ENCODE assay signal across 8 mouse cellular contexts in the genomic region with DNA sequence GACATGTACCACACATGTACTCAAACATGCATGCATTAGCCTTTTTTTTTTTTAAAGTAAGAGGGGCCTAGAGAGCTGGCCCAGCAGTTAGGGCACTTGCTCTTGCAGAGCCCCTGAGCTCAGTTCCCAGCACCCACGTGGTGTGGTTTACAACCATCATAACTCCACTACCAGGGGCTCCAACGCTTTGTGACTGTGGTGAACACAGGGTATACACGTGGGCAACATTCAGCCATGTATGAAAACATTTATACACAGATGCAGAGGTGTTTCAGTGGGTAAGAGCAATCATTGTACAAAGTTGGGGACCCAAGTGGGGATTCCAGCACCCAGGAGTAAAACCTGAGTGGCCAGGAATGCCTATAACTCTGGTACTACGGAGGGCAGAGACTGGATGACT. TPM values are rescaled to one million over a fixed set of nuclear protein-coding genes. Genes with fewer than 3 reads are reported as not detected.
DNase-seq lines count a peak whose midpoint lies in the region; ATAC-seq and TF ChIP-seq lines count a peak whose summit lies in the region.

No protein-coding gene starts in this region.

- no peaks in the 10 kb centered on the region for H3K9me3 ChIP-seq in lung, embryonic 14.5 days (ENCODE audit: low read depth, low read length)
- H3K9me3 ChIP-seq in limb, embryonic 10.5 days (replicated peaks): no peaks in the 10 kb centered on the region

- H3K4me1 ChIP-seq in lung, embryonic 14.5 days (ENCODE audit: insufficient read depth): peaks cover 12% of the 10 kb centered on the region
- peaks cover 2% of the 10 kb centered on the region; the same call in 1 of the 2 replicates for H3K4me1 ChIP-seq in lung, adult 2 months (ENCODE audit: control insufficient read depth, insufficient read depth, low read length)
- H3K4me1 ChIP-seq in limb, embryonic 10.5 days: peaks cover 31% of the 10 kb centered on the region
- peaks cover 19% of the 10 kb centered on the region for H3K4me1 ChIP-seq in small intestine, adult 2 months (ENCODE audit: control insufficient read depth, insufficient read depth, insufficient read length, low read length)

- WGBS in lung, embryonic 14.5 days: 87% methylated on average over 4 of the region's 4 CpGs
- WGBS in lung, adult 2 months: 92% methylated on average over 4 of the region's 4 CpGs
- 90% methylated on average over 4 of the region's 4 CpGs for WGBS in limb, embryonic 10.5 days
- 89% methylated on average over 4 of the region's 4 CpGs for WGBS in small intestine, adult 2 months

- H3K4me2 ChIP-seq in lung, embryonic 14.5 days: peak overlapping the region; percentile 61

- DNase-seq in cerebellum, adult 9-11 months: peak; percentile 46
- DNase-seq in cerebellum, postnatal 25 days: no peak
- DNase-seq in lung, embryonic 14.5 days: no peak
- no peak for DNase-seq in lung, adult 2 months
- DNase-seq in limb, embryonic 10.5 days (ENCODE audit: low spot score): no peak
- DNase-seq in kidney, adult 11 months: no peak

- H3K36me3 ChIP-seq in lung, embryonic 14.5 days (ENCODE audit: insufficient read depth): no peaks in the 10 kb centered on the region
- no peaks in the 10 kb centered on the region for H3K36me3 ChIP-seq in limb, embryonic 10.5 days
- H3K36me3 ChIP-seq in small intestine, adult 2 months (ENCODE audit: control insufficient read depth, insufficient read depth, low read length): no peaks in the 10 kb centered on the region

- no peak for TF ChIP-seq POLR2A in lung, adult 2 months (IDR thresholded peaks at IDR 0.05; ENCODE audit: borderline replicate concordance, extremely low read depth, low read depth, low read length)
- no peak for TF ChIP-seq POLR2A in small intestine, adult 2 months (IDR thresholded peaks at IDR 0.05; ENCODE audit: low read depth, low read length)

- H3K4me3 ChIP-seq in lung, embryonic 14.5 days (ENCODE audit: low read depth, low read length): peak overlapping the region; percentile 32; the same call in 1 of the 2 replicates
- no peak overlapping the region for H3K4me3 ChIP-seq in lung, adult 2 months (replicated peaks; ENCODE audit: extremely low read depth, low read depth, low read length)
- H3K4me3 ChIP-seq in limb, embryonic 10.5 days: peak overlapping the region; percentile 47; the same call in 1 of the 2 replicates
- no peak overlapping the region; the same call in 1 of the 2 replicates for H3K4me3 ChIP-seq in small intestine, adult 2 months (ENCODE audit: low read depth, low read length)

- no peak overlapping the region for H3K9ac ChIP-seq in lung, embryonic 14.5 days

- no peaks in the 10 kb centered on the region for H3K27me3 ChIP-seq in lung, embryonic 14.5 days (ENCODE audit: insufficient read depth, low read length)
- no peaks in the 10 kb centered on the region for H3K27me3 ChIP-seq in limb, embryonic 10.5 days (ENCODE audit: low read depth, poor library complexity, severe bottlenecking)
- no peaks in the 10 kb centered on the region for H3K27me3 ChIP-seq in small intestine, adult 2 months (ENCODE audit: control insufficient read depth, insufficient read depth, low read length)

- no peak for ATAC-seq in lung, embryonic 14.5 days (ENCODE audit: insufficient read depth)
- no peak for ATAC-seq in activated CD4-positive, CD25-positive, alpha-beta regulatory T cell, adult 4 months

- H3K27ac ChIP-seq in lung, embryonic 14.5 days (ENCODE audit: low read depth): peak overlapping the region; percentile 89
- H3K27ac ChIP-seq in limb, embryonic 10.5 days: peak overlapping the region; percentile 94
- H3K27ac ChIP-seq in small intestine, adult 2 months (ENCODE audit: insufficient read depth, low read depth, low read length): peak overlapping the region; percentile 95

- TF ChIP-seq CTCF in lung, embryonic 14.5 days (IDR thresholded peaks at IDR 0.05; ENCODE audit: low read depth): no peak
- TF ChIP-seq CTCF in lung, adult 2 months (IDR thresholded peaks at IDR 0.05; ENCODE audit: insufficient read depth, low read length): no peak
- no peak for TF ChIP-seq CTCF in small intestine, adult 2 months (IDR thresholded peaks at IDR 0.05; ENCODE audit: extremely low read depth, insufficient read length, insufficient replicate concordance, low read depth, low read length)

RNA-seq across cellular contexts. Expression of a gene that starts 16.0 kb away (rescaled TPM):
- polyA plus RNA-seq in lung, embryonic 14.5 days (2014; fragmentation: Nextera tagmentation; extraction: Ambion mirVana): 3.2 and 3.8 TPM in 2 replicates
- 3.6 and 3.9 TPM in 2 replicates for polyA plus RNA-seq in lung, adult 2 months (2012; rRNA removed)
- 3.3 and 4.1 TPM in 2 replicates for polyA plus RNA-seq in limb, embryonic 10.5 days (2016; fragmentation: Nextera tagmentation; extraction: Ambion mirVana)
- polyA plus RNA-seq in small intestine, adult 2 months (2012; rRNA removed): 3.6 and 3.9 TPM in 2 replicates
- 1 to 10 TPM; 1.7 to 2.4 TPM for polyA plus RNA-seq in activated CD4-positive, CD25-positive, alpha-beta regulatory T cell, adult 4 months (2017; shearing (Covaris generic))

RNA-seq across cellular contexts. Expression of a gene that starts 21.5 kb away (rescaled TPM):
- not detected in 2 replicates for polyA plus RNA-seq in lung, embryonic 14.5 days (2014; fragmentation: Nextera tagmentation; extraction: Ambion mirVana)
- polyA plus RNA-seq in lung, adult 2 months (2012; rRNA removed): 0.08 TPM in 1 of 2 replicates, not detected in the other
- polyA plus RNA-seq in limb, embryonic 10.5 days (2016; fragmentation: Nextera tagmentation; extraction: Ambion mirVana): not detected in 2 replicates
- not detected in 2 replicates for polyA plus RNA-seq in small intestine, adult 2 months (2012; rRNA removed)
- polyA plus RNA-seq in activated CD4-positive, CD25-positive, alpha-beta regulatory T cell, adult 4 months (2017; shearing (Covaris generic)): not detected

RNA-seq across cellular contexts. Expression of a gene that starts 24.0 kb away (rescaled TPM):
- 74.7 and 79.0 TPM in 2 replicates for polyA plus RNA-seq in lung, embryonic 14.5 days (2014; fragmentation: Nextera tagmentation; extraction: Ambion mirVana)
- 66.2 and 80.3 TPM in 2 replicates for polyA plus RNA-seq in lung, adult 2 months (2012; rRNA removed)
- 197 and 203 TPM in 2 replicates for polyA plus RNA-seq in limb, embryonic 10.5 days (2016; fragmentation: Nextera tagmentation; extraction: Ambion mirVana)
- polyA plus RNA-seq in small intestine, adult 2 months (2012; rRNA removed): 21.2 and 27.3 TPM in 2 replicates
- polyA plus RNA-seq in activated CD4-positive, CD25-positive, alpha-beta regulatory T cell, adult 4 months (2017; shearing (Covaris generic)): 10 to 100 TPM; 34.1 to 56.7 TPM

RNA-seq across cellular contexts. Expression of a gene that starts 36.2 kb away (rescaled TPM):
- 21.4 and 24.4 TPM in 2 replicates for polyA plus RNA-seq in lung, embryonic 14.5 days (2014; fragmentation: Nextera tagmentation; extraction: Ambion mirVana)
- polyA plus RNA-seq in lung, adult 2 months (2012; rRNA removed): 23.9 and 29.9 TPM in 2 replicates
- polyA plus RNA-seq in limb, embryonic 10.5 days (2016; fragmentation: Nextera tagmentation; extraction: Ambion mirVana): 41.5 and 42.3 TPM in 2 replicates
- polyA plus RNA-seq in small intestine, adult 2 months (2012; rRNA removed): 8.7 and 17.6 TPM in 2 replicates
- 10 to 100 TPM; 10.6 to 13.8 TPM for polyA plus RNA-seq in activated CD4-positive, CD25-positive, alpha-beta regulatory T cell, adult 4 months (2017; shearing (Covaris generic))

Comparison
In these comparisons a context has a peak if more than half of its experiments do, and no peak if none do; other contexts are left out.
1. H3K4me3 ChIP-seq: peak in lung, embryonic 14.5 days (single experiment) and limb, embryonic 10.5 days (single experiment); none in lung, adult 2 months (single experiment) and small intestine, adult 2 months (single experiment).
2. Peak in every context shown above with its lines, with median percentiles within 50 percentile points of each other: H3K27ac ChIP-seq.